Comparison of ENCODE assay signal across 19 mouse cellular contexts in genomic region chr8:104613119-104613518, GRCm38 (mm10). TPM values are rescaled to one million over a fixed set of nuclear protein-coding genes. Genes with fewer than 3 reads are reported as not detected.
"Had no signal": no experiment of that assay in that cellular context is flagged by ENCODE, and none has a peak within 500 bp of the region (broad histone marks: within the 10 kb centered on the region; RNA-seq: fewer than 3 reads in every experiment).

No protein-coding gene starts in this region.

- H3K36me3 ChIP-seq: limb, embryonic 13.5 days; midbrain, embryonic 13.5 days had no signal

- H3K27ac ChIP-seq: layer of hippocampus, adult 2 months; limb, embryonic 13.5 days; liver, embryonic 14.5 days; midbrain, embryonic 13.5 days; stomach, postnatal 0 days had no signal

- H3K9me3 ChIP-seq: limb, embryonic 13.5 days; midbrain, embryonic 13.5 days had no signal

- H3K4me3 ChIP-seq: layer of hippocampus, adult 2 months; limb, embryonic 13.5 days; midbrain, embryonic 13.5 days had no signal

- H3K4me2 ChIP-seq: limb, embryonic 13.5 days; midbrain, embryonic 13.5 days had no signal

- ATAC-seq: midbrain, embryonic 13.5 days had no signal

- DNase-seq: kidney, postnatal 10 days; kidney, postnatal 4 days; left cerebral cortex, postnatal 4 days; lung, adult 18-20 months; lung, postnatal 36 days; right cerebral cortex, postnatal 25 days; thymus, postnatal 14 days had no signal

- H3K27me3 ChIP-seq: limb, embryonic 13.5 days; midbrain, embryonic 13.5 days had no signal

- H3K9ac ChIP-seq: limb, embryonic 13.5 days; liver, embryonic 14.5 days; midbrain, embryonic 13.5 days had no signal

- H3K4me1 ChIP-seq: limb, embryonic 13.5 days; midbrain, embryonic 13.5 days had no signal

RNA-seq across cellular contexts. Expression of gene Cdh16, which starts 11.1 kb away (rescaled TPM):
- total RNA-seq: layer of hippocampus, adult 2 months; layer of hippocampus, postnatal 14 days; left cerebral cortex, adult 18-20 months; left cerebral cortex, postnatal 10 days; left cerebral cortex, postnatal 4 days; liver, adult 2 months; megakaryocyte progenitor cell, adult 5-6 weeks; midbrain, postnatal 0 days had no signal
- polyA plus RNA-seq: limb, embryonic 13.5 days; liver, adult 2 months; midbrain, embryonic 13.5 days; midbrain, postnatal 0 days; neural tube, embryonic 14.5 days had no signal
